Mouse (Mus musculus) megakaryocyte, embryonic 14.5 days (primary cell): ENCODE measurements around the gene Srgn.
"Not testable (repeated sequence)": the region's sequence is repeated elsewhere in the genome, so short reads cannot be mapped to it uniquely, and the experiment has no call there.

ENCODE experiments used
- FLI1 ChIP-seq: IDR thresholded peaks from 2 replicates; pipeline ENCODE4 v1.6.1; 2012; ENCODE audit warnings: low read length, inconsistent platforms, mixed read lengths
- GATA1 ChIP-seq: IDR thresholded peaks from 3 replicates; pipeline ENCODE4 v1.6.1; 2012; ENCODE audit warnings: mixed read lengths, low read length, inconsistent platforms, borderline replicate concordance

GRCm38 (mm10) chr10:62452001-62452400 is 75.2 kb downstream of the Srgn start:
- not testable (repeated sequence) for TF ChIP-seq GATA1, FLI1
